Mouse (Mus musculus) CH12.LX (cell line): Measurements from ENCODE around the gene Palm2. TPM values are rescaled to one million over a fixed set of nuclear protein-coding genes. Genes with fewer than 3 reads are reported as not detected.

ENCODE experiments used
- DNase-seq: peaks from one replicate; pipeline ENCODE4 v3.0.0-alpha.2; 2013; ENCODE audit errors: extremely low read depth
- H3K27ac ChIP-seq: 2 replicates; pipeline ENCODE4 v1.5.1; 2012; ENCODE audit warnings: low read depth, mild to moderate bottlenecking, control low read depth, moderate library complexity; ENCODE audit not compliant: insufficient read depth
- H3K27me3 ChIP-seq: replicated peaks from 2 replicates; pipeline ENCODE3; 2012; ENCODE audit warnings: inconsistent platforms
- H3K36me3 ChIP-seq, 2 experiments: replicated peaks in 1 of 2; 2 replicates each; pipeline versions ENCODE3 to v1.6.1; 2012; ENCODE audit warnings: inconsistent platforms in 1 of 2, low read length in 1 of 2, mild to moderate bottlenecking in 1 of 2, mixed read lengths in 1 of 2, moderate library complexity in 1 of 2; ENCODE audit not compliant: control insufficient read depth in 1 of 2, insufficient read depth in 1 of 2
- H3K4me1 ChIP-seq, 2 experiments: 2 replicates each; pipeline ENCODE4 v1.6.1; 2012; ENCODE audit warnings: inconsistent platforms in 1 of 2, moderate library complexity in 1 of 2; ENCODE audit not compliant: insufficient read depth in 2 of 2, control insufficient read depth in 1 of 2
- H3K4me2 ChIP-seq: 2 replicates; pipeline ENCODE4 v1.6.1; 2012; ENCODE audit warnings: low read depth, mild to moderate bottlenecking, control low read depth; ENCODE audit not compliant: poor library complexity, insufficient read depth, severe bottlenecking
- H3K4me3 ChIP-seq, 3 experiments: fragments of 150-350 bp in 1 of 3; sonication (generic) in 1 of 3; replicated peaks in 1 of 3; 2 replicates each; pipeline versions ENCODE3 to v1.5.1; 2011 to 2012; ENCODE audit warnings: low read depth in 2 of 3, low read length in 2 of 3, mild to moderate bottlenecking in 2 of 3, moderate library complexity in 2 of 3, control low read depth in 1 of 3, improper control_type of control experiment in 1 of 3, inconsistent platforms in 1 of 3, mixed read lengths in 1 of 3; ENCODE audit not compliant: poor library complexity in 1 of 3
- H3K79me2 ChIP-seq: replicated peaks from 2 replicates; pipeline ENCODE4 v1.6.1; 2012; ENCODE audit warnings: mild to moderate bottlenecking, moderate library complexity; ENCODE audit not compliant: control insufficient read depth, poor library complexity, insufficient read depth, severe bottlenecking; ENCODE audit errors: extremely low read depth
- H3K9ac ChIP-seq: 2 replicates; pipeline ENCODE4 v1.6.1; 2012; ENCODE audit warnings: low read depth, mild to moderate bottlenecking, control low read depth, moderate library complexity; ENCODE audit not compliant: insufficient read depth
- H3K9me3 ChIP-seq: replicated peaks from 2 replicates; pipeline ENCODE3; 2012; ENCODE audit warnings: low read length, inconsistent platforms, mixed read lengths
- BHLHE40 ChIP-seq: IDR thresholded peaks from 2 replicates; pipeline ENCODE4 v1.6.1; 2011; ENCODE audit warnings: mild to moderate bottlenecking, low read depth, low read length, improper control_type of control experiment
- CHD1 ChIP-seq: IDR thresholded peaks from 2 replicates; pipeline ENCODE4 v1.6.1; 2012; ENCODE audit warnings: low read depth, low read length, improper control_type of control experiment, inconsistent platforms
- CTCF ChIP-seq, 2 experiments: IDR thresholded peaks in 1 of 2; conservative IDR thresholded peaks in 1 of 2; 2 replicates each; pipeline ENCODE4 v1.5.1; 2011 to 2012; ENCODE audit warnings: low read depth in 2 of 2, low read length in 2 of 2, improper control_type of control experiment in 1 of 2, inconsistent platforms in 1 of 2, mild to moderate bottlenecking in 1 of 2, moderate library complexity in 1 of 2
- ELF1 ChIP-seq: IDR thresholded peaks from 2 replicates; pipeline ENCODE4 v1.6.1; 2014; ENCODE audit warnings: low read depth, mild to moderate bottlenecking, inconsistent platforms, low read length, improper control_type of control experiment
- HCFC1 ChIP-seq: IDR thresholded peaks from 2 replicates; pipeline ENCODE4 v1.6.1; 2012; ENCODE audit warnings: low read depth, mild to moderate bottlenecking, inconsistent platforms, low read length, improper control_type of control experiment
- JUND ChIP-seq: conservative IDR thresholded peaks from 2 replicates; pipeline ENCODE4 v1.6.1; 2011; ENCODE audit warnings: low read depth, low read length, improper control_type of control experiment
- MAFK ChIP-seq: IDR thresholded peaks from 2 replicates; pipeline ENCODE4 v1.6.1; 2011; ENCODE audit warnings: low read length, improper control_type of control experiment; ENCODE audit not compliant: insufficient replicate concordance
- MAX ChIP-seq: IDR thresholded peaks from 2 replicates; pipeline ENCODE4 v1.6.1; 2011; ENCODE audit warnings: low read length, improper control_type of control experiment
- MEF2A ChIP-seq: IDR thresholded peaks from 2 replicates; pipeline ENCODE4 v1.6.1; 2014; ENCODE audit warnings: low read depth, mild to moderate bottlenecking, inconsistent platforms, low read length, improper control_type of control experiment, borderline replicate concordance
- NELFE ChIP-seq: IDR thresholded peaks from 2 replicates; pipeline ENCODE4 v1.6.1; 2011; ENCODE audit warnings: low read depth, low read length, improper control_type of control experiment
- NRF1 ChIP-seq: IDR thresholded peaks from 2 replicates; pipeline ENCODE4 v1.6.1; 2014; ENCODE audit warnings: low read depth, mild to moderate bottlenecking, inconsistent platforms, low read length, improper control_type of control experiment, moderate library complexity
- PAX5 ChIP-seq: IDR thresholded peaks from 2 replicates; pipeline ENCODE4 v1.6.1; 2012; ENCODE audit warnings: low read length, inconsistent platforms, mixed read lengths
- POLR2A ChIP-seq: IDR thresholded peaks from 2 replicates; pipeline ENCODE4 v1.6.1; 2011; ENCODE audit warnings: low read depth, mild to moderate bottlenecking, improper control_type of control experiment, low read length
- POLR2AphosphoS2 ChIP-seq: IDR thresholded peaks from 2 replicates; pipeline ENCODE4 v1.6.1; 2011; ENCODE audit warnings: low read depth, low read length, improper control_type of control experiment
- RAD21 ChIP-seq: IDR thresholded peaks from 2 replicates; pipeline ENCODE4 v1.6.1; 2011; ENCODE audit warnings: low read depth, mild to moderate bottlenecking, low read length, improper control_type of control experiment, moderate library complexity
- SMC3 ChIP-seq: IDR thresholded peaks from 2 replicates; pipeline ENCODE4 v1.6.1; 2011; ENCODE audit warnings: low read depth, low read length, improper control_type of control experiment
- TBP ChIP-seq: conservative IDR thresholded peaks from 2 replicates; pipeline ENCODE4 v1.6.1; 2011; ENCODE audit warnings: low read depth, low read length, improper control_type of control experiment
- UBTF ChIP-seq: IDR thresholded peaks from 2 replicates; pipeline ENCODE4 v1.6.1; 2012; ENCODE audit warnings: low read depth, mild to moderate bottlenecking, inconsistent platforms, low read length, improper control_type of control experiment, moderate library complexity
- USF2 ChIP-seq: conservative IDR thresholded peaks from 2 replicates; pipeline ENCODE4 v1.6.1; 2011; ENCODE audit warnings: low read depth, low read length, improper control_type of control experiment
- ZC3H11A ChIP-seq: IDR thresholded peaks from 2 replicates; pipeline ENCODE4 v1.6.1; 2012; ENCODE audit warnings: low read depth, mild to moderate bottlenecking, inconsistent platforms, low read length, improper control_type of control experiment
- dilution Hi-C: fragments of 300-500 bp; cut with MboI; formaldehyde crosslinking; loops from 2 replicates; pipeline ENCODE4 v1.14.3; 2020; ENCODE audit warnings: low sequenced_read_pairs; ENCODE audit not compliant: extremely low pct_unique_long_range_greater_than_20kb, extremely low pct_ligation_motif_present
- in situ Hi-C: fragments of 300-500 bp; cut with MboI; formaldehyde crosslinking; loops from 3 replicates; pipeline ENCODE4 v1.14.3; 2019; ENCODE audit warnings: low sequenced_read_pairs, low pct_ligation_motif_present, low pct_unique_long_range_greater_than_20kb, mixed read lengths
- polyA plus RNA-seq: library from polyadenylated mRNA; unstranded; fragments of >175 nt; gene quantifications from 2 replicates; pipeline ENCODE4 v1.2.1, GENCODE M21; 2012; ENCODE audit warnings: low read depth; ENCODE audit not compliant: insufficient read length
- total RNA-seq, 2 experiments: library from RNA; depleted of rRNA; stranded (reverse); fragments of 300-350 nt in 1 of 2; fragments of >200 nt in 1 of 2; gene quantifications; 2 replicates each; pipeline ENCODE4 v1.2.3; 2012 to 2014

Gene Palm2
- total and polyA plus RNA-seq, 3 experiments, result not detected

DNA sequence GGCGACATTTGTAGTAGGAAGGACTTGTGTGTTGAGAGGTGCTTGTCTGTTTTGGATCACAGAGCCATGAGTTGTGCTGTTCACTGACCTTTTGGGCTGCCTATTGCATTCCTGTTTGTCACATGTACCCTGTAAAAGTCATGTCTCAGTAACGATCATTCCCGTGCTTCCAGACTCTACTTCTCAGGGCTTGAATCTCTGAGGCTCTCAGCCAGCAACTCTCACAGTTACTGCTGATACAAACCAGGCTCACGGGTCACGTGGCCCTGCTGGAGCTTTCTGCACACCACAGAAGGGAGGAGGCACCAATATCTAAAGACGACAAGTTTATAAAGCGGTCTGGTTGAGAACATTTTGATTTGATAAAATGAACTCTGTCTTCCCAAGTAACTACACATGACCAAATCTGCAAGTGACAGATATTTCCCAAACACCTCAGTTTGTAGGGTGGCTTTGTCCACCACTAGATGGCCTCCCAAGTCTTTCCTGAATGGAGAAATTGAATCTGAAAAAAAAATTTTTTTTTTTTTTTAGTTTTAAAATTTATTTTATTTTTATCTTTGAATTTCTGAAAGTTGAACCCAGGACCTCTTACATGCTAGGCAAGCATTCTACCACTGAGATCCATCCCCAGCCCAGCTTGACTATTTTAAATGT, 236.9 kb downstream of the Palm2 start (continued):
- no peak for TF ChIP-seq MAFK
- no peak for TF ChIP-seq CHD1
- no peak for TF ChIP-seq PAX5
- TF ChIP-seq ELF1, result no peak
- TF ChIP-seq POLR2A, result no peak
- TF ChIP-seq MEF2A, result no peak
- TF ChIP-seq USF2, result peak; percentile 39
- TF ChIP-seq JUND, result no peak
- no peak for TF ChIP-seq HCFC1
- no peak for TF ChIP-seq NELFE

DNA sequence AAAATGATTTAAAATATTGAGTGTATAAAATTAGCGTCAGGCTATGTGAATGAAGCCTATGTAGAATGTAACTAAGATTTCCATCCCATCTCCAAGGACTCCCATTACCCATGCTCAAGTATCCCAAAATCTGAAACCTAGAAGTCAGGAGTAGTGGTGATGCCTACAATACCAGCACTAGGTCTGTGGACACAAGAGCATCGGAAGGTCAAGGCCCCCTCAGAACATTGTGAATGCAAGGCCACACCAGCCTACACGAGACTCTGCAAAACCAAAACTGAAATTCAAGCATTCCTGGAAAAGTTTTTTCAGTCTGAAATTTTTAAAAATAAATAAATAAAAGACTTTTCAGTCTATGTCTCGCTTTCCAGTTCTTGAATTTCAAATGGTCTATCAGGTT, 238.5 kb downstream of the Palm2 start:
- no peak for DNase-seq
- Histone ChIP-seq H3K9me3 (no peaks in the 10 kb centered on the region), H3K27ac (no peak overlapping the region)

DNA sequence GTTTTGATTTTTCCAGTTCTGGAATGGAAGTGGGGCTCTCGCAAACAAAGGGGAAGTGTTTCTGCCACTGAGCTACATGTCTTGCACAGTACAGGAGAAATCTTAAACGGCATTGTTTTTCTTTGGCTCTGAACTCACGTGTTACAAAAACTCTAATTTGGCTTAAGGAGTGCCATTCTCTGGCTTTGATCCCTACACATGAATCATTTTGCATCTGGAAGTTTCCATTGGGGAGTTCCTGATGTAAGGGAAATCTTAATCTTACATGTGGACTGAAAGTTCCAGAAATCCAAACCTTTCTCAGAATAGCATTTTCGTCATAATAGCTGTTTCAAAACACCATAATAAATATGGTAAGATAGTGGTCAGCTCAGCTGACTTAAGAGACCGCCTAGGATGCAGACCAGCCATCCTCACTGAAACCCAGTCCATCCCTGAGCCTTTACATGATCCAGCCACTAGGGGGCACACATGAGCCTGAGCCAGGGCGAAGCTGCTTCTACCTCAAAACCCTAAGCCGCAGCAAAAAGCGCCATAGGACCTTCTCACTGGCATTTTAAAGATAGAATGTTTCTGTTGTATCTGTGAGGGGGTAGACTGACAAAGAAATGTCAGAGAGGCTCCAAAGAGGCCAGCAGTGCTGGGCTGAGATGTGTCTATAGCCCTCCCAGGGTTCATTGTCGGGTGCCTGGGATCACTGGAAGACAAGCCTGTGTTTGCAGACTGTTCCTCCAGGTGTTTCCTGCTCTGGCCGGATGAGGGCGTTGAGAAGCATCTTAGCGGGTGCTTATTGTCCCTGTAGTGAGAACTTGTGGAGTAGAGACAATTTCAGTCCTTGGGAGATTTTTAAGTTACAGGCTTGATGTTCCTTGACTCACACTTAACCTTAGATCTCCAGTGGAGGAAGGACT, 239.2 kb downstream of the Palm2 start:
- H3K9me3 ChIP-seq, result no peaks in the 10 kb centered on the region
- H3K4me2 ChIP-seq, result peak overlapping the region; percentile 56; the same call in 1 of the 2 replicates
- peak; percentile 89 for DNase-seq
- no peaks in the 10 kb centered on the region for H3K27me3 ChIP-seq
- no peaks in the 10 kb centered on the region for H3K36me3 ChIP-seq
- no peak overlapping the region for H3K27ac ChIP-seq
- in situ Hi-C loops (loop anchor here (5.0 to 25.0 kb wide), 3 partner anchors 119 to 414 kb away; no protein-coding TSS in a partner anchor), dilution Hi-C loops (no loop called here)
- H3K4me1 ChIP-seq, result peaks cover 12 to 47% of the 10 kb centered on the region in 2 experiments
- H3K79me2 ChIP-seq, result no peaks in the 10 kb centered on the region
- no peak overlapping the region for H3K9ac ChIP-seq
- TF ChIP-seq UBTF (no peak), CTCF (conservative IDR thresholded peaks at IDR 0.05 in 1 of 2, IDR thresholded peaks at IDR 0.05 in 1 of 2; ENCODE audit: low read depth in 2 of 2, low read length in 2 of 2) (peak; percentile 79 to 90), RAD21 (peak; percentile 90), TBP (no peak), BHLHE40 (peak; percentile 29; the same call in 1 of the 2 replicates), ZC3H11A (peak; percentile 85), CHD1 (no peak), POLR2AphosphoS2 (no peak), NELFE (peak; percentile 20; the same call in 1 of the 2 replicates), SMC3 (peak; percentile 94)
- H3K4me3 ChIP-seq, result peak overlapping the region in 1 of 3 experiments; percentile 30

More for the DNA sequence above, 238.5 kb downstream of the Palm2 start:
- no peaks in the 10 kb centered on the region for H3K79me2 ChIP-seq
- in situ Hi-C loops, result loop anchor here (5.0 to 25.0 kb wide), 3 partner anchors 120 to 415 kb away; no protein-coding TSS in a partner anchor
- no peak for TF ChIP-seq MAX
- no peak for TF ChIP-seq UBTF
- no peak for TF ChIP-seq MEF2A
- no peak for TF ChIP-seq NRF1
- no peak for TF ChIP-seq CHD1
- H3K4me1 ChIP-seq, result peaks cover 12 to 40% of the 10 kb centered on the region in 2 experiments
- no peak overlapping the region for H3K9ac ChIP-seq
- H3K36me3 ChIP-seq, result no peaks in the 10 kb centered on the region
- H3K27me3 ChIP-seq, result no peaks in the 10 kb centered on the region
- no peak overlapping the region for H3K4me2 ChIP-seq
- dilution Hi-C loops, result no loop called here
- H3K4me3 ChIP-seq, result no peak overlapping the region
